Mouse (Mus musculus) urinary bladder, postnatal 10 days (tissue): Measurements from ENCODE around the gene Hsd3b7.
"Not testable (repeated sequence)": the region's sequence is repeated elsewhere in the genome, so short reads cannot be mapped to it uniquely, and the experiment has no call there.

Experiments used
- DNase-seq: peaks from one replicate; pipeline ENCODE4 v3.0.0; 2022; ENCODE audit warnings: low spot score

Gene Hsd3b7

DNA sequence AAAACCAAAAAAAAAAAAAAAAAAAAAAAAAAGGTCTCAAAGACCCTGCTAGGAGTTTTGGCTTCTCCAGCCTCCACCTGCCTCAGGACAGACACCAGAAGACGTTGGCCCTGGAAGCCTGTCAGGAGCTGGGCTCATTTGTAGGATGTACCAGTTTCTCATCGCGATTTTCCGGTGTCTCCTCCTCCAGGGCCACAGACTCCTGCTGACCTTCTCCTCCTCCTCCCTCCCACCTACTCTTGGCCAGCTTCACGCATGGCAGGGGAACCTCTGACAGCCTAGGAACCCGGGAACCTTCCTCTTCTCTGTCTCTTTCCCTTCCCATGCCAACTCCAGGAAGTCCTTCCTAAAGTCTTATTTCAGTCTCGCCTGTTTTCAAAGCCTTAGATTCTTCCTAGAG is 16.6 kb downstream of the Hsd3b7 start:
- DNase-seq: no peak

DNA sequence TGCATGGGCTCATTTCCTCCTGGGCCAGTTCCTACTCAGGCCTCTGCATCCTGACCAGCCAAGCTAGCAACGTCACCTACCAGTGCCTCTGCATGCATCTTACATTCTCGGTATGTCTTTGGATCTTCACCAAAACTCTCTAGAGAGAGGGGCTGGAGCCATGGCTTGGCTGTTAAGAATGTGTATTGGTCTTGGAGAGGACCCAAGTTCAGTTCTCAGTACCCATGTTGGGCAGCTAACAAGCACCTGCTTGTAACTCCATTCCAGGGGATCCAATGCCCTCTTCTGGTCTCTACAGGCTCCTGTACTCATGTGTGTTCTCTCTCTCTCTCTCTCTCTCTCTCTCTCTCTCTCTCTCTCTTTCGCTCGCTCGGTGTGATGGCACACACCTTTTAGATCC is 17.4 kb downstream of the Hsd3b7 start:
- no peak for DNase-seq

DNA sequence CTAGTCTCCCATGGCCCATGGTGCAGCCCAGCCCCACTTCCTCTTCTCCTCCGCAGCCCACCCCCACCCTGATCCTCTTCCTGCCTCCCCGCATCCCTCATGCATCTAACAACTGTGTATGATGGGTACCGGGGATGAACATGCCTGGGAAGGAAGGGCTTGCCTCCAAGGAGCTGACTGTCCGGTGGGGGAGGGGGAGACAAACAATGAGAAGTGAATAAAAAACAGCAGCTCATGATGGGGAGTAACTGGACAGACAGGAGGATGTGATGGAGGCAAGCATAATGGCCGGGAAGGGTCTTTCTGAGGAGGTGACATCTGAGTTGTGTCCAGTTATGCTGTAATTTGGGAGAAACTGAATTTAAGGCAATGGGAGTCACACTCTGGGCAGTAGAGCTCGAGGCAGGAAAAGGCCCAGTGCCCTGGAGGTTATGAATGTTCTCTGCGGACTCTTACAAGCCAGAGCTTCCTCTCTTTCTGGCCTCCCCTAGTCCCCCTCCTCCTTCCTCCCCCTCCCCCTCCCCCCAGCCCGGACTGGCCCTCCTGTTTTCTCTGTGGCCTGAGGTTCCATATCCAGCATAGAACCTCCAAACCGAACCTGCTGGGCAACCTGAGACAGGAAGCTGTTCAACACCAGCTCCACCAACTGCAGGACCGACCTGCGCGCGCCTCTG is 20.6 kb downstream of the Hsd3b7 start:
- no peak for DNase-seq

DNA sequence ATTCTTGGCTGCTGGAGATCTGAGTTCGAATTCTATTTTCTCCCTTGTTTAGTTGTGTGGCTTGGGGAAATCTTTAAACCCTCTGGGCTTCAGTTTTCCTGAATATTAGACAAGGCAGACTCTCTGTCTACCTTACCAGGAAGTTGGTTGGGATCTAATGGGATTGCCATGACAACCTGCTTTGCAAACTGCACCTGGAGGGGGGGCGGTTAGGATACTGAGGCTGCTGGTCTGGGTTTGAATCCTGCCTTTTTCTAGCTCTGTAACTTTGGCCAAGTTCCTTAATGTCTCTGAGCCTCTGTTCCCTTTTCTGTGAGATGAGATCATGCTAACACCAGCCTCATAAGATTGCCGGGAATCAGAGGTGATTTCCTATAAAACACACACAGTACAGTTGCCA is 22.1 kb downstream of the Hsd3b7 start:
- DNase-seq: no peak

DNA sequence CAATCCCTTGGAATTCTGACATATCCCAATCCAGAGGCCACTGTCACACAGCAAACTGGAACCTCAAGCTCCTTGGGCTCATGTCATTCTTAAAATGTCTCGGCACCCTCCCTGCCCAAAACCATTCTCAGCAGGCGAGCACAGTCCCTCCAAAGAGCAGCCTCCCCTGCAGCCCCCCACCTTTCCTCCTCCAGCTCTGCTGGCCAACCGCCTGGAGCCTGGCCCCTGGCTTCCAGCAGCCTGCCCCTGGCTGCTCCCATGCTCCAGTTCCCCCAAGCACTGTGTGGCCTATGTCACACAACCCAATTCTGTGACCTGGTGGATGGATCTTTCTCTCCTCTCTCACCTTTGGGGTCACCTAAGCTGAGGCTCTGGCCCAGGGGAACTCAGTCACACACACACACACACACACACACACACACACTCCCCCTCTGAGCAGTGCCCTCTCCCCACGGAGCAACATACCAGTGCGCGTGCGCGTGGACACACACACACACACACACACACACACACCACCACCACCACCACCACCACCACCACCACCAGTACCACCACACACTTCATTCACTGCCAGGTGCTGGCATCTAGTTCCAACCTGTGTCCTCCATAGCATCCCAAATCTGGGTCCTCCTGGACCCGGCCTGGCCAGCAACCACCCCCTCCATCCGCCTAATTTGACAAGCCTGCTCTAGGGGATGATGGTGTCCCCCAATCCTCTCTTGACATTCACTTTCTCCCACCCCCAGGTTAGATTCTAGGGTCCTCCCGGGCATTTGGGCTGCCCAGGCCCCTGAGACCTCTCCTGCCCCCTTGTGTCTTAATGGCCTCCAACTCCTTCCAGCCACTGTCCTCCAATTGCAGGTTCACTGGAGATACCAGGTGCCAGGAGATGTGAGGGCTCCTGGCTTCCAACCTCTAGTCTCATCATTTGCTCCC is 23.1 kb downstream of the Hsd3b7 start:
- DNase-seq: no peak

DNA sequence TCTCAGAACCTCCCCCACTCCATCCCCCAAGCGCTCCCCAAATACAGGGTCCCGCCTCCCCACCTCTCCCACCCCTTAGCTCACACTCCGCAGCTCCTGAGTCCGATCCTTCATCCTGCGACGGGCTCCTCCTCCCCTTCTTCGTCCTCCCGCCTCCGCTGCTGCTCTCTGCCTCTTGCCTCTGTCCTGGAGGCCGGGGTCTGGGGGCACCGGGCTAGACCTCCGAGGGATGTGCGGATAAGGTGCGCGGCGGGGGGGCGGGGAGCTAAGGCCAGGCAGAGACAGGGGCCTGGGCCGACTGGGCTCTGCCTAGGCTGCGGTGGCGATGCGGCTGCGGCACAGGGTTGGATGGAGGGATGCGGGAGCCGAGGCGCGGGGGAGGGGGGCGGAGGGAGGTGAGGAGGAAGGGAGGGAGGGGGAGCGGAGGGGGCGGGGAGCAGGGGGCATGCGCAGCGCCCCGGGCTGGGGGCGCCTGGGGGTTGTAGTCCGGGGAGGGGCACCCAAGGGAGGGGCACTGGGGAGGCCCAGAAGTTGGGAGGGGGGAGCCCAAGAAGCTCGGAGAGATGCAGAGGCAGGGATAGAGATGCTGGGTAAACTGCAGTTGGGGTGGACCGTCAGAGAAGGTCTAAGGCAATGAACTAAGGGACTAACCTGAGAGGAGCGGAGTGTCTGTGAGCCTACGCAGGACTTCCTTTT is 23.9 kb downstream of the Hsd3b7 start, which contains the start of the genes Stx4a and Stx1b:
TSS of gene Stx4a (plus strand) at position 119 of the 696 bp plus-strand sequence.
TSS of gene Stx1b (minus strand) at position 374 of the 696 bp plus-strand sequence.
- no peak for DNase-seq

DNA sequence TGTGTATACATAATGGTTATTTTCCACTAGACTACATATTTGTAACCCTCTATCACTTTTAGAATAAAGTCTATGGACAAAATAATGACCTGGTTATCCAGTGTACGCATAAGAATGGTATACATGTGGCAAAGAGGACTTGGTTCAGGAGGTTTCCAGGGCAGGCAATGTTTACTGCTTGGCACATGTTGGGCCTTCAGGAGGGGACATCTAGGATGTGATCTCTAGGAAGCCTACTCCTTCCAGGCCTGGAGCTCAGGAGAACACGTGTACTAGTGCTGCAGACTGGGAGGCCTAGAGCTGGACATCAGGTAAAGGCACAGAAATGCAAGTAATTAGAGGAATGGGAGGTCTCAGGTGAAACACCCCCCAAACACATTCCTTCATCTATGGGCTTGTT is 35.1 kb downstream of the Hsd3b7 start:
- no peak for DNase-seq

DNA sequence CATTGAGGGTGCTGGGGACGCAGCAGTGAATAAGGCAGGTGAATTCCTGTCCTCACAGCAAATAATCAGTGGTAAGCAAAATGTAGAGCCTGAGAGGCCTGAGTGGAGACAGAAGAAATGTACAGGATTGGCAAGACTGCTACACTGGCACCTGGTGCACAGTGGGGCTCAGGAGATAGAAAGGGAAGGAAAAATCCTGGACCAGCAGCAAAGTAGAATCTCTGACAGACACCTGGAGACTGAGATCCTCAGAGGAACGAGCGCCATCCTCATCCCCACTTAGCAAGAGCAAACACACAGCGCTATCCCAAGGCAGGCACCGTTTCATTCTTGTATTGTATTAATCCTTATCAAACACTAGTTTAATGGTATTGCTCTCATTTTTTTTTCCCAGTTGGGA is 37.1 kb downstream of the Hsd3b7 start:
- DNase-seq: no peak

DNA sequence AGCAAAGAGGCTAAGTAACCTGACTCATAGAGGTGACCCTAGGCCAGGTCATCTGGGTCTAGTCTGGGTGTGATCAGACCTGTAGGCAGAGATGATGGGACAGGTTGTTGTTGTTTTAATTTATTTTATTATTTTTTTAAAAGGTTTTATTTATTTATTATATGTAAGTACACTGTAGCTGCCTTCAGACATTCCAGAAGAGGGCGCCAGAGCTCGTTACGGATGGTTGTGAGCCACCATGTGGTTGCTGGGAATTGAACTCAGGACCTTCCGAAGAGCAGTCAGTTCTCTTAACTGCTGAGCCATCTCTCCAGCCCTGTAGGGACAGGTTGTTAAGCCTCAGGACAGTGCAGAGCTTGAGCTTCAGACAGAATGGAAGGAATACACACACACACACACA is 37.5 kb downstream of the Hsd3b7 start:
- DNase-seq: not testable (repeated sequence)

DNA sequence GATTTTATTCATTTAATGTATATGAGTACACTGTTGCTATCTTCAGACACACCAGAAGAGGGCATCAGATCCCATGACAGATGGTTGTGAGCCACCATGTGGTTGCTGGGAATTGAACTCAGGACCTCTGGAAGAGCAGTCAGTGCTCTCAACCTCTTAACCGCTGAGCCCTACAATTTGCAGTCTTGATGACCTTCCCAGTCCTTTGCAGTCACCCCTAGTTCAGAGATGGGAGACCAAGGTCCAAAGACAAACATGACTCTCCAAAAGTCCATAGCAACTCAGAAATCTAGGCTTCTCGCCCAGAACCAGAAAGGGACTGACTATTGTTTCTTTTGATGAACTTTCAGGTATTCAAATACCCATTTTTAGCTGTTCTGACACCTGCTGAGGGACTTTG is 39.6 kb downstream of the Hsd3b7 start:
- DNase-seq: not testable (repeated sequence)

DNA sequence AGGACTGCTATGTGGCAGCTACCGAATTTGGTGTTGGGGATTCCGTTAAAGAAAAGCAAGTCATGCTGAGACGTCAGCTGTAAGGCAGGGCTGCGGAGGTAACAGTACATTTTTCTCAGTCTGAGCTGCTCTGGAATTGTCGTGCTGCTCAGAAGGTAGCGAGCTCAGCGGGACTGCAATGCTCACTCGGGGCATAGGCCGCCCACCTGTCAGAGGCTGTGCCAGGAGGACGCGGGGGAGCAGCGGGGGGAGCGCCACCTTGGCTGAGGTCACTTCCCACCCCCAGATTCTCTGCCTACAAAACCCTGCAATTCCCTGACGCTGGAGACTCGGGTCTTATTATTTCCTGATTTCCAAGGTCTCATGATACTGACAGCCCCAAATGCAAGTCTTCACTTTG is 40.5 kb downstream of the Hsd3b7 start:
- DNase-seq: no peak

DNA sequence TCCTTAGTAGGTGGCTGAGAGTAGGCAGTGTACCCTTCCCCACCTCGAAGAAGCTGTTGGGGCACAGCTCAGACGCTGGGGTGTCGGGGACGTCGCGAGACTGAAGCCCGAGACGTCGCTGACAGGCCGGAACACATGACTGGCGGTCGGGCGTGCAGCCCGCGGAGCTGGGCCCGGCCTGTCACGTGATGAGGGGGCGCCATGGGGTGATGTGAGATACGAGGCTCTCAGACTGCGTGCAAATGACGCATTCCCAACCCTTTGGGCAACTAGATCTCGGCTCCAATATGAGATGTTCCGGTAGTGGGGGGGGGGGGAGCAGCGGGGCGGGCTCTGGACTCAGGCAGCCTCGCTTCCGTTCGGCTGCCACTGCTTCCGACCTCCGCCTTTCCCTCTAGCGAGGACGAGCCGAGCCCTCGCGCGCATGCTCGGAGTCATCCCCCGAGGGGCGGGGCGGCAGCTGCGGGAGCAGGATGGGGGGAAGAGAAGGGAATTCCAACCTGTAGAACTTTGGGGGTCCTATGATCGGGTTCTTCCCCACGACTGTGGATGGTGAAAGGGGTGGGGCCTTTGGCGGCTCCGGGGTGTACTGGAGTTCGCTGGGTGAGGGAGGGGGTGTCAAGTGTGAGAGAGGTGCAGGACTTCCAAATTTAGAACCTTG is 41.1 kb downstream of the Hsd3b7 start:
- DNase-seq: peak; percentile 82

DNA sequence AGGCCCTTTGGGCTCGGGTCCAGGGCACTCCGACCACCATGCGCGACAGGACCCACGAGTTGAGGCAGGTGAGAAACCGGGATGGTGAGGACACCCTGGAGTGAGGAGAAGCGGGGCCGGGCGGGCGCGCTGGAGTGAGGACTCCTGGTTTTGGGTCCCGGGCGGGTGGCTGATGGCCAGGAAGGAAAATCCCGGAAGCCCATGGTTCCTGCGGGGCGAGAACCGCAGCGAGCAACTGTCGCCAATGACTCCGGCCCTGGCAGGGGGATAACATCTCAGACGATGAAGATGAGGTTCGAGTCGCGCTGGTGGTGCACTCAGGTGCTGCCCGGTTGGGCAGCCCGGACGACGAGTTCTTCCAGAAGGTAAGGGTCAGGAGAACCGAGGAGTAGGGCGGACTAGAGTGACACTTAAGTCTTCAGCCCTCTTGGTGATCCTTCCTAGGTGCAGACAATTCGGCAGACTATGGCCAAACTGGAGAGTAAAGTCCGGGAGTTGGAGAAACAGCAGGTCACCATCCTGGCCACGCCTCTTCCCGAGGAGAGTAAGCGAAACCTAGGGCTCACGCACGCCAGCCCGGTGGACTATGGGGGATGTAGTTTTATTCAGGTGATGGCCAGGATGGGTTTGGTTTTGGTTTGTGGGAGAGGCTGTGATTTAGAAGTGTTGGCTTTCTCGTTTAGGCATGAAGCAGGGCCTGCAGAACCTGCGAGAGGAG is 41.8 kb downstream of the Hsd3b7 start:
- no peak for DNase-seq

DNA sequence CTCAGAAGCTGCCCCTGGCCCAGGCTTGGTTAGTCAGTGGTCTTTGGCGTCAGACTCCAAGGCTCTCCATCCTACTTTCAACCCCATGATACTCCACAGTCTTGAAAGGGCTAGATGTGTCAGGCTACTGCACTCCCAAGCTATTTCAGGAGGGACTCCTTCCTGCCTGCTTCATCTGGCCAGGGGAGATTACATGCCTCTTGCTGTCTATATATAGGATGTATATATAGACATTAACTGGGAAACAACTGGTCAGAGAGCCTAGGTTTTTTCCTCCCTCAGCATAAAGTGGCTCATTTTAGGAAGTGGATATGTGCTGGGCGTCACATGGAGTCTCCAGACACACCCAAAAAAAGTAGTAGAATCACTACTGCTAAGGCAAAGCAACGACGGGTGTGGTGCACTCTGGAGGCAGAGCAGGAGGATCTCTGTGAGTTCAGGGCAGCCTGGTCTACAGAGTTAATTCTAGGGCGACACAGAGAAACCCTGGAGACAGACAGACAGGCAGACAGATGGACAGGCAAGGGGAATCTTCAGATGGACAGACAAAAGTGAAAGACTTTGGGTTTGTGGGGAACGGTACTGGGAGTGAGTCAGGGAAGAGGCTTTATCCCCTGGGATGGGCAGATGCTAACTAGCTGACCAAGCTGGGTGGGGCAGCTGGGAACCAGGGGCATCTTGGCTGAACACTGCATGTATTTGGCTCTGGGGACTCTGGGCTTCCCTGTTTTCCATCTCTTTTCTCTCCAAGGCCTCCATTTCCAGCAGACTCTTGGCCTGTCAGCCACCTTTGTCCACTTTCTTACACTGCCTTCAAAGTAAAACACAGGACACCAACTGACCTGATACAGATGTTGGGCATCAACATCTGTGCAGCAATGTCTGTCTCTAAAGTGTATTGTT is 49.8 kb downstream of the Hsd3b7 start:
- DNase-seq: no peak

DNA sequence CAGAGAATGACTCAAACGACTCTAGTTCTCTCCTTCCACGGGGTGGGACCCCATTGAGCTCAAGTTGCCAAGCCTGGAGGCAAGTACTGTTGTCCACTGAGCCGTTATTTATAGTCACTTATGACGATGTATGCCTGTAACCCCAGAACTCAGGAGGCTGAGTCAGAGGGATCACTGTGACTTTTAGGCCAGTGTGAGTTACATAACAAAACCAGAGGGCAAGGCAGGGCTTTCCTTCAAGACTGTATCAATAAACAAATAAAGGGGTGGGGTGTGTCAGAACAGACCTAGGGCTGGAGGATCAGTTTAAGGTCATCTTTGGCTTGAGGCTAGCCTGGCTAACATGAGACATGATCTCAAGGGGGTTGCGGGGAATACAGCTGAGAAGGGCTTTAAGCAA is 50.5 kb downstream of the Hsd3b7 start:
- no peak for DNase-seq
